Mouse (Mus musculus): ENCODE results near the gene Zfp51.
"Not testable (repeated sequence)": the region's sequence is repeated elsewhere in the genome, so short reads cannot be mapped to it uniquely, and the experiment has no call there.

Gene Zfp51

DNA sequence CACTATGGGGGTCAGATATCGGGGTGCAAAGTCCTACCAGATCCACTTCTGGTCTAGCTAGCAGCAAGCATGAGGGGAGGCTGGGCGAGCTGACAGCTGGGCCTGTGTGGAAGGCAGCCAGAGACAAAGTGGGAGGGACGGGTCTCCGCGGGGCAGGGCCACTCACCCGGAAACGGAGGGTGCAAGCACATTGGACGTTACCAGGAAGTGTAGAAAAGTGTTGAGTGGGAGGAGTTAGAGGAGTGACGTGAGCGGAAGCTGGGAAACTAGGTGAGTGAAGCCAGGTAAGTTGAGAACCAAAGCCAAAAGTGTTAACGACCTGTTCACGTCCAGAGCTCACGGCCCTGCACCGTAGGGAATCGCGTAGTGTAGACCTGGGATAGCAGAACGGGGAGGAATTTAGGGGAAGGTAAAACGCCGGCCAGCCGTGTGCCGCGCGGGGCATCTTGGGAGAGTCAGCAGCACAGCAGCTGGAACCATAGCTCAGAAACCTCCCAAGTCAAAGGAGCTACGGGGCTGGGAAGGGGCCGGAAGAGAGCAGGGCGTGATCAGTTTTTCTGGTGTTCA lies at the start of gene Zfp51:
Zfp51 (plus strand) TSS at position 237 of the 567 bp plus-strand sequence.
- peak; percentile 96 for DNase-seq (ENCODE audit: low read depth, low spot score)

GRCm38 (mm10) chr17:21422664-21423599 lies 27.2 kb upstream of the Zfp51 start, which contains the start of gene Zfp54:
Zfp54 (plus strand) TSS chr17:21423227.
- DNase-seq (ENCODE audit: low read depth, low spot score) = peak; percentile 87

GRCm38 (mm10) chr17:21438806-21439400 lies 11.3 kb upstream of the Zfp51 start:
- peak; percentile 36 for DNase-seq (ENCODE audit: low read depth, low spot score)

- DNase-seq (ENCODE audit: low read depth, low spot score) = peak; percentile 93
These were observed 505 bp upstream of the Zfp51 start for GRCm38 (mm10) chr17:21449669-21450068.

GRCm38 (mm10) chr17:21463550-21463949 lies 13.4 kb downstream of the Zfp51 start:
- no peak for DNase-seq (ENCODE audit: low read depth, low spot score)

- DNase-seq (ENCODE audit: low read depth, low spot score) = no peak
These were observed 22.0 kb downstream of the Zfp51 start for GRCm38 (mm10) chr17:21472032-21472652.

GRCm38 (mm10) chr17:21472653-21473307 lies 22.6 kb downstream of the Zfp51 start:
- no peak for DNase-seq (ENCODE audit: low read depth, low spot score)

DNA sequence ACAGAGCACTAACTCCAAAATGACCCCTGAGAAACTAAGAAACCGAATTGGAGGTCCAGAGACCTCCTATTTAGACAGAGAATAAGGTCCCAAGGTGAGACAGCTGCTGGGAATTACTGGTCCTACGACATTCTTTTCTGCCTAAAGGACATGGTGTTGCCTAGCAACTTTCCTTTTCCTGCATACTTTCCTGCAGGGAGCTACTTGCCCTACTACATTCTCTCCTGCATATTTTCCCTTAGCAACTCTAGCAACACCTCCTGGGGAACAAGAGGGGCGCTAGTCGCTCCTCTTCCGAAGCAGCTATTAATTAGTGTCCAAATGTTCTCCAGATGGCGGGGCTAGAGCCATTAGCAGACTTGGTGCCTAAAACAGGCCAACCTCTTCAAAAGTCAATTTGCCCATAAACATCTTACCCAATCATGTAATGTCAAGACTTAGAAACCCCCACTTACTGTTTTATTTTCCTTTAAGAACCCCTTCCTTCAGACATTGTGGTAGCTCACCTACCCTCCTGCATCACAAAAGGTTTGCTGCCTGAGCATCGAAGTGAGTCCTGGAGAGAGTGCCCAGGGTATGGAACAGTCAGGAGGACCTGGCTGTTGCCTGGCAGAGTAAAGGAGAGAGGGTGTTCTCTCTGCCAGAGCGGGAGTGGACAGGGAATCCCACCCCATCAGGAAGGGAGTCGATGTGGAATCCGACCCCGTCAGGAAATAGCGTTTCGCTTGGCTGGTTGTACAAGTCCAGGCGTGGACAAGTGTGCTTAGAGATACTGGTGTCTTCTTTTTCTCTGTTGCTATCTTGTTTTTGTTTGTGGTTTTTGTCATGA lies 23.4 kb downstream of the Zfp51 start:
- DNase-seq (ENCODE audit: low read depth, low spot score) = peak; percentile 47

- DNase-seq (ENCODE audit: low read depth, low spot score) = peak; percentile 43
These were observed 24.6 kb downstream of the Zfp51 start for GRCm38 (mm10) chr17:21474729-21475128.

GRCm38 (mm10) chr17:21475290-21475689 lies 25.1 kb downstream of the Zfp51 start:
- not testable (repeated sequence) for DNase-seq (ENCODE audit: low read depth, low spot score)

DNA sequence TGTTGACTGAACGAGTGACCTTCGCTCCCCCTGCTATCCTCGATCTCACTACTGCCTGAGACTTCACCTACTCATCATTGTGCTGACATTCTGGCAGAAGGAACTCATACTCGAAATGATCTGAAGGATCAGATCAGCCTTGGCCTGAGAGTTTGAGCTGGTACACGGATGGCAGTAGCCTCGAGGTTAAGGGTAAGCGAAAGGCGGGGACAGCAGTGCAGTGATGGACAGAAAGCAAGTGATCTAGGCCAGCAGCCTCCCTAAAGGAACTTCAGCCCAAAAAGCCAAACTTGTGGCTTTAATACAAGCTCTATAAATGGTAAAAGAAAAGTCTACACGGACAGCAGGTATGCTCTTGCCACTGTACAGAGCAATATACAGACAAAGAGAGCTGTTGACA lies 26.2 kb downstream of the Zfp51 start:
- not testable (repeated sequence) for DNase-seq (ENCODE audit: low read depth, low spot score)

DNA sequence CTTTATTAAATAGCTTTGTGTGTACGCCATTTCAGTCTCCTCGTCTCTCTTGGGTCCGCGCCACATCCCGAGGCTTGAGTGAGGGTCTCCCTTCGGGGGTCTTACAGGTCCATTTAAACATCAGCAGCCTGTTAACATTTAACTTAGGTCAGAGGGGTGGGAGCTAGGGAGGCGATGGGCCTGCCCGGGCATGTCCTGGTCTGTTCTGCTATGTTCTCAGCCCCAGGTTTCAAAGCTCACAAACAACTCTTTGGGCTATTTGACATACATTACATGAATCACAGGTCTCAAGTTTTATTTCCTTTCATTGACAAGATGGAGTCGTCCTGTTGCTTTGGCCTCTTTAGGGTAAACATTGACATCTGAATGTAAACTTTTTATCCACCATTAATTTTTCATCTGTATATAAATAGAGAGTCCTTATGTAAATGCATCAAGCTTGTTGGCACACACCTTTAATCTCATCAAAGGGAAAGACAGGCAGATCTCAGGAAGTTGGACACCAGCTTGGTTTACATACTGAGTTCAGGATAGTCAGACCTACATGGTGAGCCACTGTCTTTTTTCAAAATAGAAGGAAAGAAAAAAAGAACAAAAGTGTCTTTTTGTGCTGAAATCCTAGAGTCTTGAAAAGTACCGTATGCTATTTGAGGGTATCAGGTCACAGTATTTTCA lies 28.1 kb downstream of the Zfp51 start:
- peak; percentile 37 for DNase-seq (ENCODE audit: low read depth, low spot score)

DNA sequence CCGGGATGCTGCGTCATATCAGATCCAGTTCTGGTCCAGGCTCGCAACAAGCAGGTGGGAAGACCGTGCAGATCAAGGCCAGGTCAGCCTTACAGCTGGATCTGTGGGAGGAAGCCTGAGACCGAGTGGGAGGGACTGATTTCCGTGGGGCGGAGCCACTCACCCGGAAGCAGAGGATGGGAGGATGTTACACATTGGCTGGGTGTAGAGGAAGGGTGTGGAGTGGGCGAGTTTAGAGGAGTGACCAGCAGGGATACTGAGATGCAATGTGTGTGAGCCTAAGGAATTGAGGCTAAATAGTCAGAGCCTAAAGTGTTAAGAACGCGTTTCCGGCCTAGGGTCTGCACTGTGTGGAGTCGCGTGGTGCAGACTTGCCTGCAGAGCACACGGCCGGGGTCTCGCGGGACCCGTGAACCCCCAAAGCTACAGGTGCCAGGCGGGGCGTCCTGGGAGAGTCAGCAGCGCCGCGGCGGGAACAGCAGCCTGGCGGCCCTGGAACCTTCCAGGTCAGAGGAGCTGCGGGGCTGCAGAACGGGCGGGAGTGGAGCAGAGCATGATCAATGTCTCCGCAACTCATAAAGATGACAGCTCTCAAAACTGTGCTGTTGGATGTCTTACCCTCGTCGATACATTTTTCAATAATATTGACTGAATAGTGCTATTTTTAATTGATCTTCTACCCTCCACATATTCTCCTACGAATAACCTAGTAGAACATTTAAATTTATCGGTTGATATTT lies 38.8 kb downstream of the Zfp51 start, which contains the start of gene Zfp53:
Zfp53 (plus strand) TSS at position 239 of the 740 bp plus-strand sequence.
- peak; percentile 97 for DNase-seq (ENCODE audit: low read depth, low spot score)

DNA sequence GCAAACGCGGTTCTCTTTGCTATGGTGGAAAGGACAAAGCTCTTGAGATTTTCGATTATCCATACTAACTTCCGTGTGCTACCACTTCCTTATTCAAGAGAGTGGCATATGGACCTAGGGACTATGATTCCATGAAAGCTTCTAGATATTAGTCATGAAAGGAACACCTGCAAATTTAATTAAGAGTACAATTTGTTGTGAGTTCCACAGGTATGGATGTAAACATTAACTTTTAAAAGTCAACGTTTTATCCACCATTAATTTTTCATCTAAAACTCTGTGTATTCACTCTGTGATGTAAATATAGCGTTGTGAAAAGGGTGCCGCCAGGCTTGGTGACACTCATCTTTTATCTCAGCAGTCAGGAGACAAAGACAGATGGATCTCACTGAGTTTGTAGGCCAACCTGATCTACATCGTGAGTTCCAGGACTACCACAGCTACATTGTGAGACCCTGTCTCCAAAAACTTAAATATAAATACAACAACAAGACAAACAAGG lies 39.4 kb downstream of the Zfp51 start:
- peak; percentile 30 for DNase-seq (ENCODE audit: low read depth, low spot score)

DNA sequence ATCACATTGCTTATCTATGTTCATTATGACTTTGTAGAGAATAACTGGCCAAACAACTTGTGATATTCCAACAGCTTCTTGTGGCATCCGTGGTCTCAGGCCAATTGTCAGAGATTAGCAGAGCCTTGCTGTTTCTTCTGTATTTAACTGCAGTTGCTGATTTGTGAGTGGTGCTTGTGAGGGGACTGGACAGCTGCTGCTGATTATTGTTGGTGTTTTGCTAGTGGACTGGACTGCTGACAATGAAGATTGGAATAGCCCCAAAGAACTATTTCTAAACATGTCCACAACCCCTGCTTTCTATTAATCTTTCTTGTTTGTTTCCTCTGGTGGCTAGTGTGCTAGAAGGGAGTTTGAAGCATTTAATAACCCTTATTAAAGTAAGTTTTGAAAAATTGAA lies 51.2 kb downstream of the Zfp51 start:
- no peak for DNase-seq (ENCODE audit: low read depth, low spot score)

GRCm38 (mm10) chr17:21504524-21504923 lies 54.4 kb downstream of the Zfp51 start:
- DNase-seq (ENCODE audit: low read depth, low spot score) = peak; percentile 40

GRCm38 (mm10) chr17:21506258-21506657 lies 56.1 kb downstream of the Zfp51 start:
- no peak for DNase-seq (ENCODE audit: low read depth, low spot score)

DNA sequence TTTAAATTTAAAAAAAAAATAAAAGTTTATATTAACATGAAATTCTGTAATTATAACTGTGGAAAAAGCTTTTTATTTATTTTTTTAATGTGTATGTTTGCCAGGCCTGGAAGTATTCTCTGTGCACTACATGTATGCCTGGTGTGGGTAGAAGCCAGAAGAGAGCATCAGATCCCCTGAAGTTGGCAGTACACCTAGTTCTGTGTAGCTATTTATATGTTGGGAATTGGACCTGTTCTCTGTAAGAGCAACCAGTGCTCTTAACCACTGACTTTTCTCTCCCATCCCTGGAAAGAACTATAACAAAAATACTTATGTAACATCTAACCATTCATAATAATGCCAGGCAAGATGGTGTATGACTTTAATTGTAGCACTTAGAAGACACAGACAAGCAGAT lies 59.6 kb downstream of the Zfp51 start:
- DNase-seq (ENCODE audit: low read depth, low spot score) = no peak

All from 3T3-L1 (cell line).